Mouse (Mus musculus): ENCODE measurements around the gene Farp2.
"Not testable (repeated sequence)": the region's sequence is repeated elsewhere in the genome, so short reads cannot be mapped to it uniquely, and the experiment has no call there.

Gene Farp2

GRCm38 (mm10) chr1:93511585-93512350 lies at the start of gene Farp2:
TSS of gene Farp2 (plus strand) at chr1:93512079.
- peak; percentile 95 for DNase-seq (ENCODE audit: low spot score)

DNA sequence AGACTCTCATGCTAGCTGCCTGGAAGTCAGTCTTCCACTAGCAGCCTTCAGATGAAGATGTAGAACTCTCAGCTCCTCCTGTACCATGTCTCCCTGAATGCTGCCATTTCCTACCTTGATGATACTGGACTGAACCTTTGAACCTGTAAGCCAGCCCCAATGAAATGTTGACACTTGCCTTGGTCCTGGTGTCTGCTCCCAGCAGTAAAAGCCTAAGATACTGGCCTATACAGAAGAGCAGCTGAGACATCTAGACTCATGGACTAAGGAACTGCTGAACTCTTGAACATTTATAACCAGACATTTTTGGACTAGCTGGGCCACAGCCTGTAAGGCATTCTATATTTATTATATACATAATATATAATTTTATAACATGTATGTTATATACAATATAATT lies 46.8 kb upstream of the Farp2 start:
- DNase-seq (ENCODE audit: low spot score), result no peak

DNA sequence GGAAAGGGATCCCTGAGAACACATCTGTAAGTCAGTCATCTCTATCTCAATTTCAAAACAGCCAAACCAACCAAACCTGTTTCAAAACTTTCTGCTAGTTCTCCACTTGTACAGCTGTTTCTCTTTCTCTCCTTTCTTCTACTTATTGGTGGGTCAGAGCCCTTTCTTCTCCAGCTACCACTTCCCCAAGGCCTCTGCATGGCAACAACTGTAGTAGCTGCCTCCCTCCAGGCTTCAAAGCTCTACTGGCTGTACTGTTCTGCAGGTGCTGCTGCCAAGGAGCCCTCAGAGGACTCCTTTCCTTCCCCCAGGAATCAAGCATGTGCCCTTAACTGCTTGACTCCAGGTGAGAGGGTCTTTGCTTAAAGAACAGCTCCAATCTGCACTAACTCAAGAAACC lies 46.1 kb upstream of the Farp2 start:
- DNase-seq (ENCODE audit: low spot score), result no peak

DNA sequence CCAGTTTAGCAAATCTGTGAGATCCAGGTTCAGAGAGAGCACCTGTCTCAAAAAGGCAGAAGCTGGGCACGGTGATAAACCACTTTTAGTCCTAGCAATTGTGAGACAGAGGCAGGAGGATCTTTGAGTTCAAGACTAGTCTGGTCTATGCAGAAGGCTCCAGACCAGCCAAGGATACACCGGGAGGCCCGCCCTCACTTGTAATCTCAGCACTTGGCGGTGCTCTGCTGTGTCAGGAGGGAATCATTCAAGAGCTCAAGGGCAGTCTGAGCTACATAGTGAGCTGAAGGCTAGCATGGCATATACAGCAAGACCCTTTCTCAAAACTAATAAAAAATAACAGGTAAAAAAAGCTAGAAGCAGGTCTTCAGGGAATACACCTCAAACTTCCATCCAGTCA lies 43.3 kb upstream of the Farp2 start:
- no peak for DNase-seq (ENCODE audit: low spot score)

- DNase-seq (ENCODE audit: low spot score), result no peak
Observed at GRCm38 (mm10) chr1:93475694-93476093, 36.2 kb upstream of the Farp2 start.

DNA sequence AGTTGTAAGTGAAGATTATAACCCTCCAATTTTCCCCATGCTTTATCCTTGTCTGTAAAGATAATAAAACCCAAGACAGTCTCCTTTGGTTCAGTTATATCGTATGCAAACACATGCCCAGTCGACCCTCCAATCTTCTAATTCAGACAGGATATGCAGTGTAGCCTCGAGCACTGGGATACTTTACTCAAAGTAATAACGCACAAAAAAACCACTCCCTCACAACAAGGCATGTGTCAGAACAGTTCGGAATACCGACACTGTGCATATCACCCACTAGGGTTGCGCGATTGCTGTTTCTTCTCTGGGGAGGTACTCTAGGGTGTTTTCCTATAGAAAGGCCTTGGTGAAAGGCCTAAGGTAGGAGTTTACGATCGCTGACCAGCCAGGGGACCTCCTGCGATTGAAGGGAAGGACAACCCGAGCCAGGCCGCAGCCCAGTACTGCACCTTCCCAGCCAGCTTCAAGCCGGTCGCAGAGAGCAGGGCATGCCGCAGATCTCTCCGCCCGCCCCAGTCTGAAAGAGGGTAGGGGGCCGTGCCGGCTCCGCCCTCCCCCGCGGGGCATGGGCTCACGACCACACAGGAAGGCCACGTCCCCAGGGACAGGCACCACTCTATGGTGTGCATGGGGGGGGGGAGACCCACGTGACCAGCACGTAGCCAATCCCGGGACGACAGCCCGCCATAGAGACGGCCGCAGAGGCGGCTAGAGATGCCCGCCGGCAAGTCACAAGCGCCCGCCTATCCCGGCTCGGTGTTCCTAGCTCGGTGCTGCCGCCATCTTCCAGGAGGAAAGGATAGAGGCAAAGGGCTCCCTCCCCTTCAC lies 33.9 kb upstream of the Farp2 start:
- DNase-seq (ENCODE audit: low spot score), result peak; percentile 97

DNA sequence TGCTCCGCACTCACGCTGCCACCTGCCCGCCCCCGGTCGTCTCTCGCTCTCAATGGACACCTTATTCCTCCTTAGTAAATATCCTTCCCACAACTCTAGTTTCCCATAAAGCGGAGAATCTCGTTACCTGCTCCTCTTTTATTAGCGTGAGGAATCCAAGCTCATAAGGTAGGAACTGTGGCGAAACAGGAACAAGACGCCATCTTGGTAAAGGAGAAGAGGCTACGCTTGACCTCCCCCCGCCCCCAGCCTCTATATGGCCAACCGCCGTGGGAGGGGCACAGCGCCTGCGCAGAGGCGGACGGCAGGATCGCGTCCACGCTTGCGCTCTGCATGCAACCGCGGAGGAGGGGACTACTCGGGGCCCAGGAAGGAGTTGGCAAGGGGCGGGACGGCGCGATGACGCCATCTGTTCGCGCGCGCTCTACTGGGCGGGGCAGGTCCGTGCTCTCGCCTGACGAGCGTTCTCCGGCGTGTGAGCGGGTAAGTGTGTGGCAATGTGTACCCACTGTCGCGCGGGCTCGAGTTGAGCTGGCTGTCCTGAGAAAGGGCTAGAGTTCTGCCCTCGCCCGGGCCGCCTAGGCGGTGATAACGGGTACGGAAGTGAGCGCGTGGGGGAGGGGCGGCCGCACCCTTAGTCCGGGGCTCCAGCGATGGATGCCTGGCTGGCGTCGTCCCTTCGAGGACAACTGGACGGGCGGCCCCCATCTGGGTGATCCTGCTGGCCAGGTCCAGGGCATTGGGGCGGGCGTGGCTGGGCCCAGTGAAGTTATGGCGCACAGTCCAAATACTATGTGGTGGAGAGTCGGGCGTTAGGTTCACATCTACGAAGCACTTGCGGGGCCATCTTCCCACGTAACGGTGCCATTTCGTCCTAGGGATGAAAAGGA lies 33.0 kb upstream of the Farp2 start, which contains the start of gene Hdlbp:
Gene Hdlbp (minus strand): TSS at position 230 of the 890 bp plus-strand sequence.
- DNase-seq (ENCODE audit: low spot score), result peak; percentile 99

DNA sequence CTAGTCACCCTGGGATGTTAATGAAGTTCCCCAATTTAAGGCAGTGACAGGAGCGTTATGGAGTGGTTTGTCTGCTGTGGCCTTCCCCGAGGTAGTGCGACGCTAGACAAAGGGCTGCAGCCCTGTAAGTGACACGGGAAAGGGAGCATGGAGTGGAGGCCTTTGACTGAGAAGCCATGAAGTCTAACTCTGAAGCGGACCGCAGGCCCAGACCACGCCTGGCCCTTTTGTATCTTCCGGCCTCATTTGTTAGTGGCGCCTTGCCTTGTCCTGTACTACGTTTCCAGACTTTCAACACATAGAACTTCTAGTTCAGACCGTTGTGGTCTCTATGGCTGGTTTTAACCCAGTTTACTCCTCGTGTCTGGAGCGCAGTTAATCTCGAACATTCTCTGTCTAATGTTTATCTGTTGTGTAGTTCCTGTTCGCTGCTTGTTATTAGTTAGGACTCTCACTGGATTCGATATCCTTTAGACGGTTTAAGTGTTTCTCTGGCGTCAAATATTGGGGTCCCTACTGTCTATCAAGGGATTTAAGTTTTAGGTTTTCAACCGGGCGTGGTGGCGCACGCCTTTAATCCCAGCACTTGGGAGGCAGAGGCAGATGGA lies 32.3 kb upstream of the Farp2 start:
- DNase-seq (ENCODE audit: low spot score), result no peak

DNA sequence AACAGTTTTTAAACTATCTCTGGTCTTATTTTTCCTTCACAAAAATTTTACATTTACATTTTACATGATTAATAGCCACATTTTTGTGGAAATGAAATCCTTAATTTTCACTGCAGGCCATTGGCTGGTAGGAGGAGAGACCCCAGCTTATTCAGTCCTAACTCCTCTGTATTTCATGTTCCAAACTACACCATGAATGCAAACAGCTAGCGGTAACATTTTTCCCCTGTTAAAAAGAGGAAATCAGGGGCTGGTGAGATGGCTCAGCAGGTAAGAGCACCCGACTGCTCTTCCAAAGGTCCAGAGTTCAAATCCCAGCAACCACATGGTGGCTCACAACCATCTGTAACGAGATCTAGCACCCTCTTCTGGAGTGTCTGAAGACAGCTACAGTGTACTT lies 25.6 kb upstream of the Farp2 start:
- not testable (repeated sequence) for DNase-seq (ENCODE audit: low spot score)

GRCm38 (mm10) chr1:93495312-93495711 lies 16.6 kb upstream of the Farp2 start:
- DNase-seq (ENCODE audit: low spot score), result no peak

DNA sequence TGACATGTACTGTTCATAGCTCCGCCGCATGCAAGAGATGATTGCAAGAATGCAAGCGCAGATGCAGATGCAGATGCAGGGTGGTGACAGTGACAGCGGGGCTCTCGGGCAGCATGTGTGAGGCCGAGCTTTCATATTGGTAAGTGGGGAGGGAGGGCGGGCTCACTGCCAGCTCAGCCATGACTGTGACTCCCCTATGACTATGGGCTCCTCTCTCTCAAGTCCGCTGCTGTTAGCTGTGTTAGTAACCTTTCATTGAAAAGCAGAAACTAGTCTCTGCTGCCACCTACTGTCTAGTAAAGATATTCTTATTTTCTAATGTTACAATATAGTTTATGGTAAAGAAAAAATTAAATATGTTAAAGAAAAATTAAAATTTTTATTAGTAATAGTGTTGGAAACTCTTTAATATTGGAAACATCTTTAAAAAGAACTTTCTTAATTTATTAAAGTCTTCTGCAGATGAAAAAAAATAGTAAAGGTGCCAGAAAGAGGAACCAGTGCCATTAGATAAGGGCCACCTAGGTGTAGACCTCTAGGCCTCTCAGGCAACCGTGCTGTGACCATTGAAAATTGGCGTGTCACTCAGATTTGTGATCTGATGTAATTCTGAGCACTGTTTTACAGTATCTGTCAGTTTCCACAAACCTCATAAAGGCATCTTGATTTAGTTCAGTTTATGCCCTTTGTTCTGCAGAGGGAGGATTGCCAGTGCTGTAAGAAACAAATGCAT lies 4.8 kb upstream of the Farp2 start:
- DNase-seq (ENCODE audit: low spot score), result peak; percentile 81

DNA sequence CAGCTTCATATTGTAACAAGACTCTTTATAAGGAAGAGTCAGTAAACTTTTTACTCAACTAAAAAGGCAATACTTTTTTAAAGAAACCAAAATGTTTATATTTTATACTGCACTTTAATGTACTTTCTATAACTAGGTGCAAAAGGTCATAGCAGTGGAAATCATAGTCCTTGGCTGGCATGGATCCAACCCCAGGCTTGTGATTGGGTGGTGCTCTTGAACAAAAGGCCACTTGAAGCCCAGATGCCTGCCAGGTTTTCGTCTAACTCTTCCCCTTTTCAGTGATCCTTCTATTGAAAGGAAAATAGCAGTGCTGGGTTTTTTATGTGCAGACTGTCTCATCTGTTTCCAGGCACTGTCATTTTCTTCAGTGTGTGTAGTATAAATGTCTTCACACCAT lies 3.3 kb upstream of the Farp2 start:
- DNase-seq (ENCODE audit: low spot score), result not testable (repeated sequence)

GRCm38 (mm10) chr1:93512351-93512690 lies 442 bp downstream of the Farp2 start:
- peak; percentile 67 for DNase-seq (ENCODE audit: low spot score)

DNA sequence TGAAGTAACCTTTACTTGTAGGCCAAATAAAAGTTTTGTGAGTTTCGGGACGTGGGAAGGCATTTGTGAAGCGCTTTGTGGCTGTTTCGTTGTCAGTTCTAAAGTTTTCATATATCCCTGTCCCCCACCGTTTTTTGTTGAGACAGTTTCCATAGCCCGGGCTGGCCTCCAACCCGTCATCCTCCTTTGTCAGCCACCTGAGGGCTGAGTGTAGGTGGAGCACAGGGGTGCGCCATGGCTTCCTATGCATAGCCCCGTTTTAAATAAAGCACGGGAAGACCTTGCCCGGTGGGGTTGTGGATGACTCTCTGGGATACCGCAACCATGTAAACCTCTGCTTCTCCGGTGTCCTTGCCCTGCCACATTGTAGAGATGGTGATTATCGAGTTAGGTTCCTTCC lies 1.3 kb downstream of the Farp2 start:
- no peak for DNase-seq (ENCODE audit: low spot score)

DNA sequence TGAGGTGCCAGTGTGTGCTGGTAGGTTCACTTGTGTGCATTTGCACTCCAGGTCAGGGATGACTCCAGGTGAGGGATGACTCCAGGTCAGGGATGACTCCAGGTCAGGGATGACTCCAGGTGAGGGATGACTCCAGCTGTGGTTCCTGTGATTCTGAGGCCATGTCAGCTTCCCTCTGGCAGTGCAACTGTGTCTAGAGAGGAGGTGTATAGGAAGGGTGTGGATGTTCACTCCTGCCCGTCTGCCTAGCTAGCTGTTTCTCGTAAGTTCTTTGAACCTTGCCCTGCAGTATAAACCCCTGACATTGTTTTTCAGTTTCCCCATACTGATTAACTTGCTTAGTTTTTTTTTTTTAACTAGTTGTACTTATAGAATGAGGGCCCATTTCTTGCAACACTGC lies 9.6 kb downstream of the Farp2 start:
- DNase-seq (ENCODE audit: low spot score), result no peak

GRCm38 (mm10) chr1:93522325-93522724 lies 10.4 kb downstream of the Farp2 start:
- DNase-seq (ENCODE audit: low spot score), result no peak

- DNase-seq (ENCODE audit: low spot score), result no peak
Observed at GRCm38 (mm10) chr1:93529801-93530200, 17.9 kb downstream of the Farp2 start.

DNA sequence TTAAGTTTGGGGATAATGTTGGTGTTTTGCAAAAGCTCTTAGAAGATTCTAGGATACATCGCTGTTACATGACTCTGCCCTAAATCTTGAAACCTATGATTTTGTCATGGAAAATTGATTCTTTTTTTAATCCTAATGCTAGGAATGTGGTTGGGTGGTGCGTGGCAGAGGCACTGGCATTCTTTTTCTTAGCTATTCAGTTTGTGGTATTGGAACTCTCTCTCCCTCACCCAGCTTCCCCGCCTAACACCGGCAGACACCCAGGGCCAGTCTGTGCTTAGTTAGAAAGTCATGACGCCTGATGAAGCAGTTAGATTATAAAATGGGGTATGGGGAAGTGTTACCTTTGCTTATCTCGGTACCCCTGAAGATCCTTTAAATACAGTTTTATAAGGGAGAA lies 25.3 kb downstream of the Farp2 start:
- DNase-seq (ENCODE audit: low spot score), result no peak

DNA sequence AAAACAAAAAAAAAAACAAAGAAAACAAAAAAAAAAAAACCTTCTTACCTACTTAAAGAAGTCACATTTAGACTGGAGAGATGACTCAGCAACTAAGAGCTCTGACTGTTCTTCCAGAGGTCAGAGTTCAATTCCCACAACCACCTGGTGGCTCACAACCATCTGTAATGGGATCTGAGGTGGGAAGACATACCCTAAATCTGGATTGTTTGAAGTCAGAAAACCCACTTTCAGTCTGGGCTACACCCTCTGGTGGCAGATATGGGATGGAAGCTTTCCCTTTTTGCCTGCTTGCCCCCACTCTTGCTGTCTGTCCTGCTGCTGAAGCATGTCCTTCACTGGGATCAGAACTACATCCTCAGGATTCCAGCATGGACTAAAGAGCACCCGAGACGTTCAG lies 31.3 kb downstream of the Farp2 start:
- no peak for DNase-seq (ENCODE audit: low spot score)

GRCm38 (mm10) chr1:93547286-93547685 lies 35.4 kb downstream of the Farp2 start:
- DNase-seq (ENCODE audit: low spot score), result no peak

- DNase-seq (ENCODE audit: low spot score), result no peak
Observed at GRCm38 (mm10) chr1:93551427-93551826, 39.5 kb downstream of the Farp2 start.

Data from embryo, embryonic 10 days (tissue).